Comparison of ENCODE assay signal across 9 mouse cellular contexts in genomic region chr11:54882671-54883070, GRCm38 (mm10). TPM values are rescaled to one million over a fixed set of nuclear protein-coding genes. Genes with fewer than 3 reads are reported as not detected.
DNase-seq lines count a peak whose midpoint lies in the region; ATAC-seq and TF ChIP-seq lines count a peak whose summit lies in the region.
"Had no signal": no experiment of that assay in that cellular context is flagged by ENCODE, and none has a peak within 500 bp of the region (broad histone marks: within the 10 kb centered on the region; RNA-seq: fewer than 3 reads in every experiment).

No protein-coding gene starts in this region.

- 0 out of 2 replicates have a peak overlapping the region, but pooled peaks have one; percentile 16 for H3K9ac ChIP-seq in ES-E14 (ENCODE audit: insufficient read depth, low read depth, low read length, poor library complexity, severe bottlenecking)
- H3K9ac ChIP-seq: lung, embryonic 15.5 days had no signal

- ATAC-seq in megakaryocyte progenitor cell, adult 5-6 weeks (replicated peaks; ENCODE audit: poor library complexity): no peak

- no peak overlapping the region for H3K27ac ChIP-seq in ES-E14 (ENCODE audit: insufficient read depth, low read depth, low read length, poor library complexity, severe bottlenecking)
- peak overlapping the region; percentile 87 for H3K27ac ChIP-seq in gastrocnemius, adult 2 months
- H3K27ac ChIP-seq in left cerebral cortex, adult 2 months: no peak overlapping the region
- H3K27ac ChIP-seq: lung, embryonic 15.5 days had no signal

- H3K9me3 ChIP-seq in ES-E14 (ENCODE audit: control insufficient read depth, insufficient read depth, low read depth, low read length): no peaks in the 10 kb centered on the region
- H3K9me3 ChIP-seq: lung, embryonic 15.5 days had no signal

- no peak overlapping the region for H3K4me3 ChIP-seq in ES-E14 (ENCODE audit: insufficient read depth in 1 of 2, low read depth in 1 of 2, low read length in 2 of 2, poor library complexity in 1 of 2, severe bottlenecking in 1 of 2)
- H3K4me3 ChIP-seq in gastrocnemius, adult 2 months: no peak overlapping the region
- no peak overlapping the region for H3K4me3 ChIP-seq in left cerebral cortex, adult 2 months
- H3K4me3 ChIP-seq: lung, embryonic 15.5 days had no signal

- peak; percentile 31; the same call in 1 of the 2 replicates for TF ChIP-seq CTCF in gastrocnemius, adult 2 months (IDR thresholded peaks at IDR 0.05)
- TF ChIP-seq CTCF in left cerebral cortex, adult 2 months (IDR thresholded peaks at IDR 0.05): no peak; the same call in 1 of the 2 replicates

- H3K4me1 ChIP-seq in ES-E14 (ENCODE audit: control insufficient read depth in 2 of 2, insufficient read depth in 2 of 2, low read length in 2 of 2, poor library complexity in 1 of 2): peaks cover 4 to 15% of the 10 kb centered on the region in 2 experiments

- in situ Hi-C loops in ES-E14 (cut with MboI; ENCODE audit: low sequenced_read_pairs in 2 of 2, unreplicated experiment in 2 of 2): loop anchor here in 1 of 2 experiments (10.0 kb wide), 1 partner anchor 102 kb away; no protein-coding TSS in a partner anchor

- no peaks in the 10 kb centered on the region for H3K36me3 ChIP-seq in ES-E14 (ENCODE audit: control insufficient read depth, insufficient read depth, low read length, poor library complexity, severe bottlenecking)
- H3K36me3 ChIP-seq: lung, embryonic 15.5 days had no signal

- intact Hi-C loops in gastrocnemius, adult 2 months (cut with DNase I): no loop called here
- intact Hi-C loops in left cerebral cortex, adult 2 months (cut with DNase I): loop anchor here (10.0 kb wide), 3 partner anchors 192 to 562 kb away; partner anchors contain the start of gene Ccdc69

- DNase-seq in 3134 (ENCODE audit: extremely low read depth, insufficient read length, low spot score) (peak; percentile 42), ES-E14 (ENCODE audit: low read depth, low spot score) (no peak)
- peak; percentile 73 for DNase-seq in gastrocnemius, adult 2 months
- DNase-seq in kidney, postnatal 14 days: peak; percentile 77
- DNase-seq in left cerebral cortex, adult 2 months (ENCODE audit: extremely low spot score in 1 of 2, low spot score in 2 of 2): no peak
- DNase-seq in spleen, adult 18-20 months: no peak
- DNase-seq in frontal cortex, postnatal 36 days (ENCODE audit: low spot score in 2 of 2): no peak

TF ChIP-seq in ES-E14, 5 proteins besides CTCF, POLR2A, EP300 and RAD21:
- no peak for TF ChIP-seq CHD2 (IDR thresholded peaks at IDR 0.05; ENCODE audit: low read depth, low read length)
- no peak for TF ChIP-seq MAFK (IDR thresholded peaks at IDR 0.05; ENCODE audit: insufficient read depth, low read depth, low read length)
- no peak for TF ChIP-seq ZC3H11A (IDR thresholded peaks at IDR 0.05; ENCODE audit: borderline replicate concordance, low read depth, low read length)
- TF ChIP-seq ZNF384 (IDR thresholded peaks at IDR 0.05; ENCODE audit: low read depth, low read length): no peak
- no peak for TF ChIP-seq HCFC1 (IDR thresholded peaks at IDR 0.05; ENCODE audit: borderline replicate concordance, insufficient read depth, low read length)

RNA-seq across cellular contexts. Expression of gene Hint1, which starts 16.5 kb away (rescaled TPM):
- 641 and 707 TPM in 2 replicates for total RNA-seq in ES-E14 (2012; rRNA removed)
- 100 to 1,000 TPM; 186 to 220 TPM for total RNA-seq in gastrocnemius, adult 2 months (2021)
- 100 to 1,000 TPM; 234 to 245 TPM for total RNA-seq in left cerebral cortex, adult 2 months (2021)
- 458 and 490 TPM in 2 replicates for total RNA-seq in megakaryocyte progenitor cell, adult 5-6 weeks (2015)
- 506 and 582 TPM in 2 replicates for total RNA-seq in megakaryocyte progenitor cell, adult 5-6 weeks (2017)

RNA-seq across cellular contexts. Expression of gene Gpx3, which starts 19.6 kb away (rescaled TPM):
- total RNA-seq in ES-E14 (2012; rRNA removed): 11.4 and 13.8 TPM in 2 replicates
- total RNA-seq in gastrocnemius, adult 2 months (2021): 100 to 1,000 TPM in 1 of 2 experiments, 10 to 100 TPM in 1; 46.5 to 139 TPM
- total RNA-seq in left cerebral cortex, adult 2 months (2021): 10 to 100 TPM in 1 of 2 experiments, 1 to 10 TPM in 1; 6.2 to 10.2 TPM
- total RNA-seq in megakaryocyte progenitor cell, adult 5-6 weeks (2015): 29.9 and 42.3 TPM in 2 replicates
- total RNA-seq in megakaryocyte progenitor cell, adult 5-6 weeks (2017): 3.2 TPM in 2 replicates

RNA-seq across cellular contexts. Expression of gene Lyrm7, which starts 22.0 kb away (rescaled TPM):
- total RNA-seq in ES-E14 (2012; rRNA removed): 0.98 and 1.4 TPM in 2 replicates
- total RNA-seq in gastrocnemius, adult 2 months (2021): 10 to 100 TPM; 18.7 to 30.6 TPM
- total RNA-seq in left cerebral cortex, adult 2 months (2021): 10 to 100 TPM; 25.8 to 27.2 TPM
- 2.9 and 5.3 TPM in 2 replicates for total RNA-seq in megakaryocyte progenitor cell, adult 5-6 weeks (2015)
- total RNA-seq in megakaryocyte progenitor cell, adult 5-6 weeks (2017): 2.0 and 4.1 TPM in 2 replicates

Comparison
In these comparisons a context has a peak if more than half of its experiments do, and no peak if none do; other contexts are left out.
1. DNase-seq: peak in 3134 (single experiment), gastrocnemius, adult 2 months (single experiment) and kidney, postnatal 14 days (single experiment); none in ES-E14 (single experiment), left cerebral cortex, adult 2 months (0 of 2), spleen, adult 18-20 months (0 of 2) and frontal cortex, postnatal 36 days (0 of 2).